ENCODE assay signal across 36 mouse cellular contexts in the genomic region with DNA sequence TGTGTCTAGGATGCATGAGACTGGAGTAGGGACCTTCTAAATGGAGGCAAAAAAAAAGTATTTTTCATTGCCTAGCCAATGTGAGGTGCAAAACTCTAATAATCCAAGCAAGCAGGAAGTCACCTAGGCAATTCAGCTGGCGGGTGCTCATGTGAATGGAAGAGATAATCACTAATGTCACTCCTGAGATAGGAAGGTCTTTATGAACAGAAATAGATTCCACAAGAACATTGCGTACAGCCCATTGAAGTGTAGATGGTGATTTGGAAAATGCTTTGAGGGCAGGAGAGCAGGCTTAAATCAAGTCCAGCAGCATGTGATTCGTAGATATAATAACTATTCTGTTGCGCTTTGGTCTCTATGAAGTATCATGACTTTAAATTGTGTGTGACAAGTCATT. TPM values are rescaled to one million over a fixed set of nuclear protein-coding genes. Genes with fewer than 3 reads are reported as not detected.
"Had no signal": no experiment of that assay in that cellular context is flagged by ENCODE, and none has a peak within 500 bp of the region (broad histone marks: within the 10 kb centered on the region; RNA-seq: fewer than 3 reads in every experiment).

No protein-coding gene starts in this region.

- DNase-seq: gastrocnemius, adult 2 months; gastrocnemius, postnatal 10 days; gastrocnemius, postnatal 25 days; kidney, adult 18-20 months; kidney, adult 8-10 months; kidney, postnatal 10 days; kidney, postnatal 25 days; kidney, postnatal 4 days; liver; liver, embryonic 13.5 days; liver, postnatal 0 days had no signal

- H3K4me1 ChIP-seq: heart, embryonic 12.5 days; hindbrain, embryonic 10.5 days; hindbrain, embryonic 12.5 days; hindbrain, embryonic 15.5 days; intestine, embryonic 15.5 days; limb, embryonic 10.5 days; limb, embryonic 12.5 days; liver, embryonic 13.5 days; liver, embryonic 15.5 days had no signal

- ATAC-seq: forebrain, embryonic 16.5 days; inflammation-experienced regulatory T-cells, adult 6 months; intestine, embryonic 15.5 days; intestine, postnatal 0 days; liver, postnatal 0 days had no signal

- H3K9me3 ChIP-seq: heart, embryonic 12.5 days; hindbrain, embryonic 10.5 days; hindbrain, embryonic 12.5 days; hindbrain, embryonic 15.5 days; intestine, embryonic 15.5 days; limb, embryonic 10.5 days; limb, embryonic 12.5 days; liver, embryonic 13.5 days; liver, embryonic 15.5 days had no signal

- H3K4me3 ChIP-seq: gastrocnemius, adult 2 months; heart, embryonic 12.5 days; hindbrain, embryonic 10.5 days; hindbrain, embryonic 12.5 days; hindbrain, embryonic 15.5 days; intestine, embryonic 15.5 days; layer of hippocampus, adult 2 months; left cerebral cortex, adult 2 months; limb, embryonic 10.5 days; limb, embryonic 12.5 days; liver, embryonic 13.5 days; liver, embryonic 15.5 days had no signal

- H3K4me2 ChIP-seq: heart, embryonic 12.5 days; hindbrain, embryonic 12.5 days; hindbrain, embryonic 15.5 days; intestine, embryonic 15.5 days; limb, embryonic 12.5 days; liver, embryonic 11.5 days; liver, embryonic 13.5 days; liver, embryonic 15.5 days had no signal

- H3K36me3 ChIP-seq: heart, embryonic 12.5 days; hindbrain, embryonic 10.5 days; hindbrain, embryonic 12.5 days; hindbrain, embryonic 15.5 days; intestine, embryonic 15.5 days; limb, embryonic 10.5 days; limb, embryonic 12.5 days; liver, embryonic 13.5 days; liver, embryonic 15.5 days had no signal

- H3K27ac ChIP-seq: gastrocnemius, adult 2 months; hindbrain, embryonic 10.5 days; hindbrain, embryonic 12.5 days; hindbrain, embryonic 15.5 days; intestine, embryonic 15.5 days; layer of hippocampus, adult 2 months; left cerebral cortex, adult 2 months; limb, embryonic 10.5 days; limb, embryonic 12.5 days; liver, embryonic 13.5 days; liver, embryonic 15.5 days had no signal

- H3K27me3 ChIP-seq: heart, embryonic 12.5 days; hindbrain, embryonic 12.5 days; hindbrain, embryonic 15.5 days; intestine, embryonic 15.5 days; limb, embryonic 12.5 days; liver, embryonic 13.5 days; liver, embryonic 15.5 days had no signal

- H3K9ac ChIP-seq: heart, embryonic 12.5 days; hindbrain, embryonic 12.5 days; hindbrain, embryonic 15.5 days; intestine, embryonic 15.5 days; limb, embryonic 12.5 days; liver, embryonic 13.5 days; liver, embryonic 15.5 days; liver, postnatal 0 days had no signal

RNA-seq across cellular contexts. Expression of a gene that starts 27.9 kb away (rescaled TPM):
- total RNA-seq: gastrocnemius, adult 2 months; gastrocnemius, postnatal 10 days; gastrocnemius, postnatal 25 days; gastrocnemius, postnatal 4 days; granulocyte monocyte progenitor cell, adult 5-6 weeks; heart, postnatal 36 days; layer of hippocampus, adult 2 months; layer of hippocampus, postnatal 10 days; layer of hippocampus, postnatal 25 days; left cerebral cortex, adult 2 months; left cerebral cortex, postnatal 14 days; left cerebral cortex, postnatal 36 days had no signal
- polyA plus RNA-seq: forebrain, embryonic 16.5 days; heart, embryonic 12.5 days; heart, embryonic 14.5 days; heart, embryonic 16.5 days; hindbrain, embryonic 10.5 days; hindbrain, embryonic 12.5 days; hindbrain, embryonic 15.5 days; inflammation-experienced regulatory T-cells, adult 6 months; intestine, embryonic 15.5 days; intestine, postnatal 0 days; kidney, embryonic 14.5 days; kidney, embryonic 16.5 days; limb, embryonic 10.5 days; limb, embryonic 12.5 days; liver, embryonic 11.5 days; liver, embryonic 13.5 days; liver, embryonic 15.5 days; liver, postnatal 0 days had no signal
